Comparison of ENCODE assay signal across 12 mouse cellular contexts in genomic region chr12:110112051-110112722, GRCm38 (mm10).
DNase-seq lines count a peak whose midpoint lies in the region; TF ChIP-seq lines count a peak whose summit lies in the region.
"Had no signal": no experiment of that assay in that cellular context is flagged by ENCODE, and none has a peak within 500 bp of the region (broad histone marks: within the 10 kb centered on the region; RNA-seq: fewer than 3 reads in every experiment).

No protein-coding gene starts in this region.

- no peak overlapping the region for H3K4me3 ChIP-seq in heart, embryonic 10.5 days
- H3K4me3 ChIP-seq in gastrocnemius, adult 2 months = no peak overlapping the region
- H3K4me3 ChIP-seq: hindbrain, embryonic 15.5 days; liver, embryonic 13.5 days had no signal

- H3K36me3 ChIP-seq in heart, embryonic 10.5 days = no peaks in the 10 kb centered on the region
- H3K36me3 ChIP-seq: hindbrain, embryonic 15.5 days; liver, embryonic 13.5 days had no signal

- no peaks in the 10 kb centered on the region for H3K9me3 ChIP-seq in heart, embryonic 10.5 days
- H3K9me3 ChIP-seq: hindbrain, embryonic 15.5 days; liver, embryonic 13.5 days had no signal

- intact Hi-C loops in gastrocnemius, adult 2 months (cut with DNase I) = no loop called here

- H3K4me1 ChIP-seq in heart, embryonic 10.5 days = peaks cover 17% of the 10 kb centered on the region
- H3K4me1 ChIP-seq: liver, embryonic 13.5 days had no signal

- peak; percentile 97 for DNase-seq in heart, adult 11 months
- no peak for DNase-seq in heart, embryonic 10.5 days (ENCODE audit: low spot score)
- peak; percentile 58 for DNase-seq in adipocyte (ENCODE audit: low spot score)
- DNase-seq in kidney, adult 9 months = peak; percentile 7
- DNase-seq in lung, postnatal 10 days = peak; percentile 63
- DNase-seq in MN1 (ENCODE audit: low spot score) = no peak
- no peak for DNase-seq in gastrocnemius, adult 2 months
- DNase-seq in embryo, embryonic 9.5 days (ENCODE audit: extremely low spot score) = no peak
- DNase-seq: cerebellum, postnatal 36 days; gastrocnemius, postnatal 10 days; liver, embryonic 13.5 days had no signal

- 55% methylated on average over 11 of the region's 11 CpGs for WGBS in heart, embryonic 10.5 days

- H3K27ac ChIP-seq in heart, embryonic 10.5 days = no peak overlapping the region
- no peak overlapping the region for H3K27ac ChIP-seq in gastrocnemius, adult 2 months
- H3K27ac ChIP-seq: hindbrain, embryonic 15.5 days; liver, embryonic 13.5 days had no signal

- no peak for TF ChIP-seq CTCF in gastrocnemius, adult 2 months (IDR thresholded peaks at IDR 0.05)

- H3K27me3 ChIP-seq in heart, embryonic 10.5 days (ENCODE audit: insufficient read depth, poor library complexity, severe bottlenecking) = peaks cover 74% of the 10 kb centered on the region
- H3K27me3 ChIP-seq: hindbrain, embryonic 15.5 days; liver, embryonic 13.5 days had no signal

Comparison
In these comparisons a context has a peak if more than half of its experiments do, and no peak if none do; other contexts are left out.
1. DNase-seq: peak in heart, adult 11 months (single experiment), adipocyte (single experiment), kidney, adult 9 months (single experiment) and lung, postnatal 10 days (single experiment); none in heart, embryonic 10.5 days (single experiment), MN1 (single experiment), gastrocnemius, adult 2 months (single experiment) and embryo, embryonic 9.5 days (single experiment).